Mouse (Mus musculus) ovary, postnatal 14 days (tissue): ENCODE data around the gene Ss18l1.
A peak's percentile ranks its signal among the peaks of the same experiment; 100 is the strongest.

Experiments
- DNase-seq: peaks from one replicate; pipeline ENCODE4 v3.0.0; 2022; ENCODE audit warnings: low spot score

The Ss18l1 gene

DNA sequence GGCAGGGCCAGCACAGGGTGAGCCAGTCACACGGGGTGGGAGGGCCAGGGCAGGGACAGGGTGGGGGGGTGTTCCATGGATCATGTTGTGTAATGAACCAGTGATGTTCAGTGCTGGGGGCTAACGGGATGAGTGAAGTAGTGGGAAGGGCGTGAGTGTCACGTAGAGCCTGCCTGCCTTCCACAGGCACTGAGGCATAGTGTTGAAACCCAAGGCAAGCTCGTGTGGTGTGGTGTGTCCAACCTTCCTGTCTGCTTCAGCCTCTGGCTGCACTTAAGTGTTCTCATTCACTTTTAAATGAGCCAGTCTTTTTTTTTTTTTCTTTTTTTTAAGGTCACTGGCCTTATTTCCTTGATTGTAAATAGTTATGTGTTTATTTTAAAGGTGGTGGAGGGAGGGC is 7.6 kb upstream of the Ss18l1 start:
- no peak for DNase-seq

GRCm38 (mm10) chr2:180040406-180040805 is 1.9 kb upstream of the Ss18l1 start:
- DNase-seq = no peak

DNA sequence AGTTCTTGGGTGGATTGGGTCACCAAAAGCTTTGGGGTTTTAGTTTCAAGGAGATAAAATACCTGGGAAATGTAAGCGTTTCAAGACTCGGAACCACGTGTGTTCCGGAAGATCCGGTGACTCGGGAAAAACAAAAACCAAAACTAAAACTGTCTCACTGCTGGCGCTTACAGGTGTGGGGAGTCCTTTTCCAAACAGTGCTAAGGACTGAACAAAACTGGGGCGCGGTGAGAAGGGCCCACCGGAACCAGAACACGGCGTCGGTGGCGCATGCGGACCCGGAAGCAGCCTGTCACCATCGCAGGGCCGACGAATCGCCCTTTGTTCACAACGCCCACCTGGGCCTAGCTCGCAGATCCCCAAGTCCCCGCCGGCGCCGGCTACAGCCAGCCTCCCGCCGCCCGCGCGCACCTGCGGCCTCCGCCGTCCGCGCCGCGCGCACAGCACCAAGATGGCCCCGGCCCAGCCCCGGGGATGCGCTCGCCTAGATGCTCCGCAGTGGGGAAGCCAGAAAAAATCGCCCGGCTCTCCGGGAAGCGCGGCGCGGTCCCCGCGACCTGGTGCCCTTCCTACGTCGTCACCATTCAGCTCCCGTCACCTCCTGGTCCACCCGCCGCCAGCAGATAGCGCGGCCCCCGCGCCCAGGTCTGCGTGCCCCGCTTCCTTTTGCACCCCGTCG is 593 bp upstream of the Ss18l1 start:
- DNase-seq = no peak

GRCm38 (mm10) chr2:180042858-180043515 is 678 bp downstream of the Ss18l1 start:
- DNase-seq = peak; percentile 27

DNA sequence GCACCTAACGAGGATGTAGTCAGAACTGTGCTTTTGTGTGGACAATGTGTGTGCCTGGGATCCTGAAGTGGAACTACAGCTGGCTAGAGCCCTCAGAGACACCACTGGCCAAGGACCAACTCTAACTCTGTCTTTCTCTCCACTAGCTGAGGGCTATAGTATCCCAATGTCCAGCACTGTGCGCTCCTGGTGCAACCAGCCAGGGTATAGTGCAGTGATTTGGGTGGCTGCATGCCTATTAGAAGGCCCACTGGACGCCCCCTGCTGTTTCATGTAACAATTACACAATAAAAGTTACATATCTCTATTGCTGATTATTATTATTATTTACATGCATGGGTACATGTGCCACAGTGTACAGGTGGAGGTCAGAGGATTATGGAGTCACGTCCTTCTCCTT is 3.0 kb downstream of the Ss18l1 start:
- no peak for DNase-seq

DNA sequence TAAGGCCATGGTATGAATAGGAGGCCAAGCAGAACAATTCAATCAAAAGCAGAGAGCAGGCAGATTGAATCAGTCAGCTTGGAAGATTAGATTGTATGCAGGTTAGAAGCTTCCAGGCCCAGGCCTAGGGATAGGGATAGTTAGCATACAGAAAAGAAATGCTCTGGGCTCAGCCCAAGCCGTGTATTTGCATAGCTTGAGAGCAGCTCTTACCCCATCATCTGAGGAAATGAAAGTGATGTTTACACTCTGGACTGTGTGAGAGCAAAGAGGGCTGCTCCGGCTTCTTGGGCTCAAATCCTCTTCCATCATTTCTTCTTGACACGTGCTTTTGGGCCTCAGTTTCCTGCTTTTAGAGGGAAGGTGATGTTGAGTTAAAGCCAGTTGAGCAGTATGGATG is 5.3 kb downstream of the Ss18l1 start:
- DNase-seq = no peak

GRCm38 (mm10) chr2:180047980-180048635 is 5.8 kb downstream of the Ss18l1 start:
- no peak for DNase-seq

- DNase-seq = peak; percentile 75
These were observed 8.7 kb downstream of the Ss18l1 start for GRCm38 (mm10) chr2:180050986-180051385.

- DNase-seq = no peak
These were observed 9.9 kb downstream of the Ss18l1 start for GRCm38 (mm10) chr2:180051986-180052733.

DNA sequence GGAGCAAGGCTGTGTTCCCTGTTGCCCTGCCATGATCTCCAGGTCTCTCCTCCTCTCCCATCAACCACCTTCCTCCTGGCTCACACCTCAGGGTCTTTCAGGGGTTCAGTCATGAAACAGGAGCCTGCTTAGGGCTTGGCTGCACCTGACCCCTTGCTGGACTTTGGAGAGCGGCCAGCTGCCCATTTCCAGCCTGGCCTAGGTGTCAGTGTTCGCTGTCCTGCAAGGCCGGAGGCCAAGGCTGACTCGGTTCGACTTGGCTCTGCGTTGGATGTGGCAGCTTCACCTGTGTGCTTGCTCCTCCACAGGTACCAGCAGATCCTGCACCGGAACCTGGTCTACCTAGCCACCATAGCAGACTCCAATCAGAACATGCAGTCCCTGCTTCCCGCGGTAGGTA is 10.7 kb downstream of the Ss18l1 start:
- no peak for DNase-seq

DNA sequence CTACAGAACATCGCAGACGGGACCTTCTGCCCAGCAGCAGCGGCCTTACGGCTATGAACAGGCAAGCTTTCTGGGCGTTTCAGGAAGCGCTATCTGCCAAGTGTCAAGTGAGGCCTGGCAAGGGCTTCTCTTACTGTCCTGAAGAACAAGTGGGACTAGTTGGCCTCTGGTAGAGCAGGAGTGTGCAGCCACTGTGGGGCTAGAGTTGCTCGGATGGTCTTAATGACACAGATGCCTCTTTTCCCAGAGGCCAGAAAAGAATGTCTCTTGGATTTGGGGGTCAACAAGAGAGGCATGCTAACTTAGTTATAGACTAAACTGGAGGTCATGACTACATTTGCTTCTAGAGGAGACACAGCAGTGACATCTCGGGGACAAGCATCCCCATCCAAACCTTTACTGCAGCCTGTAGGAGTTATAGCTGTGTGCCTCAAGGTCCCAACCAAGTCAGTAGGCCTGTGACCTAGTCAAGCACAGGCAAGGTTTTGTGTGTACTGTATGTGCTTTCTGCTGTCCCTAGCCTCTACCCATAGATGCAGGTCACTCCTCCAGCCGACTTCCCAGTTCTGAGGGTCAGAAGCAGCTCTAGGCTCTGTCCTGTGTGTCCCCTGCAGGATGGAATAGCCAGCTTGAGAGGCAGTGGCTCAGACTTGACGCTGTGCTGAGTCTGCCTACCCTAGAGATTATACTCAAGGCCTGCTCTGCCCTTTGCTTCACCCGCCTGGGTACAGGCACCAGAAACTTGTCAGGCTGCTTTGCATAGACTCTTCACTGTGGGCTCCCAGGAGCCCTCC is 21.2 kb downstream of the Ss18l1 start:
- no peak for DNase-seq

DNA sequence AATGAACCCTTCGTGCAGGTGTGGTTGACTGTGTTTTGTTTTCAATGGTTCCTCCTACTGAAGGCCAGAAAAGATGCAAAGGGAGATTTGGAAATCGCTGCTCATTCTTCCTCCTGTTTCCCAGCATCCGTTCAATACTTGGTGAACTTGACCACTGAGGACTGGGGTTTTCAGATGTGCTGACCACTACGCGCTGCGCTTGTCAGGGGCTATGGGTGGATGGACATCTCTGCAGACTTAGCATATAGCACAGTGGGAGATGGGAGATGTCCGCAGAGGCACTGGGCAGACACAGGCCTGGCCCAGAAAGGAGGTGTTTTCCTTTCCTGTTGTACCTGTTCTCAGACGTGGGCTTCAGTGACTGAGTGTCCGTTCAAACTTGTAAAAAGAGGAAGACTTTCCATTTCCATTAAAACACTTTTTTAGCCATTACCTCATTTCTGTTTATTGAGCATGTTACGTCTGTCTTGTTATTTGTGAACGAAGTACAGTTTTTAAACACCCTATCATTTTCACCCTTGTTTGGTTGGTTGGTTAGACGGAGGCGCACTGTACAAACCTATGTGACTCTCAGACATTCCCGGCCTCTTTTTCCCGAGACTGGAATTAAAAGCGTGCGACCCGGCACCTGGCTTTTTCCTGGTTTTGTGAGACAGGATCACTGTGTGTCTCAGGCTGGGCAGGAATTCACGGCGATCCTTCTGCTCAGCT is 27.6 kb downstream of the Ss18l1 start:
- no peak for DNase-seq

- peak; percentile 94 for DNase-seq
These were observed 28.5 kb downstream of the Ss18l1 start, which contains the start of gene Mtg2 for GRCm38 (mm10) chr2:180070481-180071453. Mtg2 (plus strand) TSS chr2:180070588.

DNA sequence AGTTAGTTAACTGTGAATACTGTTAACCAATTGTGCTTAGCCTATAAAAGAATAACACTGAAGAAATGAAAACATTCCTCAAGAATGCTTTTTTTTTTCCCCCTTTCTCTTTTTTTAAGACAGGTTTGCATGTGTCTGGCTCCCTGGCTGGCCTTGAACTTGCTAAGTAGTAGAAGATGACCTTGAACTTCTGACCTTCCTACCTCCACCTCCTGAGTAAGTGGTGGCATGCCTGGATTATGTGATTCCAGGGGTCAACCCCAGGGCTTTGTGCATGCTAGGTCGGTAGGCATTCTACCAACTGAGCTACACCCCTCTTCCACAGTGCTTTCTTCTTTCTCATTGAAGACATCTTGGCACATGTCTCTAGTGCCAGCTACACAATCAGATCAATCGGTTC is 29.4 kb downstream of the Ss18l1 start:
- DNase-seq = no peak

DNA sequence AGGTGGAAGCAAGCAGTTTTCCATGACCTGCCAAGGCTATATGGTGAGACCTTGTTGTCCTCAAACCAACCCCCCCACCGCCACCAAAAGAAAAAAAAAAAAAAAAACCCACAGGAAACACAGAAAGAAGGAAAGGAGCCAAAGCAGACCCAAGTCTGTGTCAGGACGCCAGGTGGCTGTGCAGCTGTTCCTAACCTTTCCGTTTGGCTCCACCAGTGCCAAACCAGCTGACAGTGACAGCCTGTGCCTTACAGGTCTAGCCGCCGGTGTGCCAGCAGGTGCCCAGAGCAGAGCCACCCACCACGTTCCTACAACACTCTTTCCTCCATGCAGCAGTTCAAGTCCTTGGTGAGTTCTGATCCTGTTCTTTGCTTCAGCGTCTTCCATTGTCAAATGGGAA is 30.6 kb downstream of the Ss18l1 start:
- DNase-seq = no peak

DNA sequence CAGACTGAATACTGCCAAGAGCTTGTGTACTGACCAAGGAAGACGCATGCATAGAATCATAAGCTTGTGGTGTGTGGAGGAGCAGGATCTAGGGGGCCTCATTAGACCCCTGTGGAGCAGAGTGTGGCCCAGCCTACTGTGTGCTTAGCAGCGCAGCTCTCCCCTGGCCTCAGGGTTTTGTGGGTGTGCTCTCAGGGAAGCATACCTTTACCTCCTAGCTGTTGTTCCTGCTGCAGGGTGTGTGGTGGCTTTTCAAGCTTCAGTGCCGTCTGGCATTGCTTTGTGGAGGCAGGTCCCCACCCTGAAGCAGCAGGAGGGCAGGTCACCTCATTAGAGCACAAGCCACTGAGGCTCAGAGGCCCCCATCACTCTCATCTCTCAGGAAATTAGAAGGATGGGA is 35.3 kb downstream of the Ss18l1 start:
- DNase-seq = no peak

GRCm38 (mm10) chr2:180080680-180081079 is 38.4 kb downstream of the Ss18l1 start:
- no peak for DNase-seq

DNA sequence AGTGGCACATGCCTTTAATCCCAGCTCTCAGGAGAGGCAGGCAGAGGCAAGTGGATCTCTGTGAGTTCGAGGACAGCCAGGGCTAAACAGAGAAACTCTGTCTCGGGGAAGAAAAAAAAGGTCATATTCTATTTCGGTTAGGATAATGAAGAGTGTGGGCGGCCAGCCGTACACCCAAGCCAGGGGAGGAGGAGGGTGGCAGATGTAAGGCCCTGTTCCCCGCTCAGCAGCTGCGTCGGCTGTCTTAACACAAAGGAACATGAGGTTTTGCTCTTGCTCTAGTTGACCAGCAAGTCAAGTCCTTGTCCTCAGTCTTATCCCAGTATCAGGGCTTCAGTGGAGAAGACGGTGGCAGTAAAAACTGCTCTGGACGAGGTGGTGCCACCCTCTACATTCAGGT is 40.8 kb downstream of the Ss18l1 start:
- DNase-seq = no peak

DNA sequence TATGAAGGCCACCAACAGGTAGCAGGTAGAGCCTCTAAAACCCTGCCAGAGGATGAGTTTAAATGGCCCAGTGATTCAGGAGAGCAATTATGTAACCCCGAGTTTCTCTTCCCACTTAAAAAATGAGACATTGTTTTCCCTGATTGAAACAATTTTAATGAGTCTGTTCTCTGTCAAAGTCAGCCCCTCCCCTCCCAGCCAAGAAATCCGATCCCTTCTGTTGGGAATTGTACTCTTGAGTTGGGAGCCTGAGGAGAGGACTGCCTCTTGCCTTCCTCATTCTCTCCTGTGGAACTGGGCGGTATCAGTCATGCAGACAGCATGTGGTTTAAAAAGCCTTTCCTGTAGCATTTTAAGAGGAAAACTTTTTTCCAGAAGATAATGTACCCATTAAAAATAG is 42.3 kb downstream of the Ss18l1 start:
- no peak for DNase-seq
